21 mouse cellular contexts compared by ENCODE assay signal in genomic region chr2:69612716-69613115, GRCm38 (mm10). TPM values are rescaled to one million over a fixed set of nuclear protein-coding genes. Genes with fewer than 3 reads are reported as not detected.
A peak's percentile ranks its signal among the peaks of the same experiment; 100 is the strongest.
DNase-seq lines count a peak whose midpoint lies in the region; ATAC-seq and TF ChIP-seq lines count a peak whose summit lies in the region.
"Had no signal": no experiment of that assay in that cellular context is flagged by ENCODE, and none has a peak within 500 bp of the region (broad histone marks: within the 10 kb centered on the region; RNA-seq: fewer than 3 reads in every experiment).

No protein-coding gene starts in this region.

- no peaks in the 10 kb centered on the region for H3K36me3 ChIP-seq in kidney, embryonic 16.5 days (ENCODE audit: insufficient read depth, low read length)
- H3K36me3 ChIP-seq in E14TG2a.4 (ENCODE audit: insufficient read depth, low read length) (no peaks in the 10 kb centered on the region), ES-E14 (ENCODE audit: control insufficient read depth, insufficient read depth, low read length, poor library complexity, severe bottlenecking) (no peaks in the 10 kb centered on the region)
- H3K36me3 ChIP-seq in intestine, embryonic 14.5 days (ENCODE audit: control insufficient read depth, insufficient read depth, low read length), result no peaks in the 10 kb centered on the region
- no peaks in the 10 kb centered on the region for H3K36me3 ChIP-seq in neural tube, embryonic 15.5 days
- H3K36me3 ChIP-seq: forebrain, embryonic 15.5 days; hindbrain, embryonic 15.5 days; liver, embryonic 15.5 days; lung, embryonic 15.5 days had no signal

- WGBS in kidney, embryonic 16.5 days, result 50% methylated on average over 9 of the region's 9 CpGs
- 31% methylated on average over 9 of the region's 9 CpGs for WGBS in intestine, embryonic 14.5 days
- WGBS in cerebellum, adult 2 months, result 70% methylated on average over 9 of the region's 9 CpGs
- WGBS in neural tube, embryonic 15.5 days, result 59% methylated on average over 9 of the region's 9 CpGs

- ATAC-seq in kidney, embryonic 16.5 days (ENCODE audit: low FRiP score, low TSS enrichment), result 0 out of 2 replicates have a peak, but pooled peaks have one; percentile 17
- peak; percentile 40 for ATAC-seq in intestine, embryonic 14.5 days (replicated peaks; ENCODE audit: low FRiP score, low TSS enrichment, low read depth)
- ATAC-seq in neural tube, embryonic 15.5 days (ENCODE audit: low FRiP score), result no peak
- ATAC-seq: forebrain, embryonic 15.5 days had no signal

- H3K9ac ChIP-seq in kidney, embryonic 16.5 days (replicated peaks; ENCODE audit: low read length), result no peak overlapping the region
- peak overlapping the region; percentile 19; the same call in 1 of the 2 replicates for H3K9ac ChIP-seq in ES-E14 (ENCODE audit: insufficient read depth, low read depth, low read length, poor library complexity, severe bottlenecking)
- no peak overlapping the region for H3K9ac ChIP-seq in intestine, embryonic 14.5 days (ENCODE audit: low read length)
- no peak overlapping the region for H3K9ac ChIP-seq in neural tube, embryonic 15.5 days (replicated peaks)
- H3K9ac ChIP-seq: forebrain, embryonic 15.5 days; hindbrain, embryonic 15.5 days; liver, embryonic 15.5 days; lung, embryonic 15.5 days had no signal

- TF ChIP-seq POLR2A in cerebellum, adult 2 months (IDR thresholded peaks at IDR 0.05; ENCODE audit: borderline replicate concordance, insufficient read depth, low read length), result no peak

- H3K9me3 ChIP-seq in kidney, embryonic 16.5 days (ENCODE audit: low read length), result no peaks in the 10 kb centered on the region
- H3K9me3 ChIP-seq in E14TG2a.4 (ENCODE audit: low read length) (no peaks in the 10 kb centered on the region), ES-E14 (ENCODE audit: control insufficient read depth, insufficient read depth, low read depth, low read length) (no peaks in the 10 kb centered on the region)
- no peaks in the 10 kb centered on the region for H3K9me3 ChIP-seq in intestine, embryonic 14.5 days (ENCODE audit: control insufficient read depth, low read length)
- H3K9me3 ChIP-seq in neural tube, embryonic 15.5 days (replicated peaks), result no peaks in the 10 kb centered on the region
- H3K9me3 ChIP-seq: forebrain, embryonic 15.5 days; hindbrain, embryonic 15.5 days; liver, embryonic 15.5 days; lung, embryonic 15.5 days had no signal

- H3K4me3 ChIP-seq in kidney, embryonic 16.5 days (ENCODE audit: low read length), result no peak overlapping the region
- peak overlapping the region; percentile 43; the same call in 1 of the 2 replicates for H3K4me3 ChIP-seq in E14TG2a.4 (replicated peaks; ENCODE audit: low read length)
- peak overlapping the region in 1 of 2 experiments; percentile 19; a peak in 1 of 4 replicates for H3K4me3 ChIP-seq in ES-E14 (ENCODE audit: insufficient read depth in 1 of 2, low read depth in 1 of 2, low read length in 2 of 2, poor library complexity in 1 of 2, severe bottlenecking in 1 of 2)
- H3K4me3 ChIP-seq in intestine, embryonic 14.5 days (ENCODE audit: low read depth, low read length), result no peak overlapping the region
- H3K4me3 ChIP-seq in cerebellum, adult 2 months (replicated peaks; ENCODE audit: insufficient read depth, low read depth, low read length), result no peak overlapping the region
- no peak overlapping the region for H3K4me3 ChIP-seq in neural tube, embryonic 15.5 days (replicated peaks)
- H3K4me3 ChIP-seq: forebrain, embryonic 15.5 days; hindbrain, embryonic 15.5 days; liver, embryonic 15.5 days; lung, embryonic 15.5 days had no signal

- no peak for TF ChIP-seq CTCF in E14TG2a.4 (conservative IDR thresholded peaks at IDR 0.05; ENCODE audit: low read length)
- TF ChIP-seq CTCF in cerebellum, adult 2 months (IDR thresholded peaks at IDR 0.05; ENCODE audit: borderline replicate concordance, insufficient read depth, low read depth, low read length), result no peak

- no peak for DNase-seq in kidney, adult 11 months
- DNase-seq in ES-E14 (ENCODE audit: low read depth, low spot score), result no peak
- DNase-seq in intestine, embryonic 14.5 days (ENCODE audit: low spot score), result no peak
- no peak for DNase-seq in cerebellum, adult 2 months
- DNase-seq in cerebellum, postnatal 4 days (ENCODE audit: low spot score in 2 of 2), result no peak
- DNase-seq: B cell, adult 2 months; gastrocnemius, postnatal 25 days; heart, adult 18-20 months; kidney, adult 18-20 months; right cerebral cortex, postnatal 14 days; thymus, postnatal 14 days had no signal

- H3K4me2 ChIP-seq in kidney, embryonic 16.5 days (replicated peaks; ENCODE audit: low read depth, low read length), result peak overlapping the region; percentile 23; the same call in 1 of the 2 replicates
- no peak overlapping the region for H3K4me2 ChIP-seq in intestine, embryonic 14.5 days (ENCODE audit: low read length)
- H3K4me2 ChIP-seq in neural tube, embryonic 15.5 days, result no peak overlapping the region
- H3K4me2 ChIP-seq: forebrain, embryonic 15.5 days; hindbrain, embryonic 15.5 days; liver, embryonic 15.5 days; lung, embryonic 15.5 days had no signal

- H3K27ac ChIP-seq in kidney, embryonic 16.5 days (ENCODE audit: low read length), result peak overlapping the region; percentile 62; the same call in 1 of the 2 replicates
- no peak overlapping the region; the same call in 1 of the 2 replicates for H3K27ac ChIP-seq in ES-E14 (ENCODE audit: insufficient read depth, low read depth, low read length, poor library complexity, severe bottlenecking)
- H3K27ac ChIP-seq in intestine, embryonic 14.5 days (ENCODE audit: low read depth), result no peak overlapping the region
- no peak overlapping the region for H3K27ac ChIP-seq in cerebellum, adult 2 months (ENCODE audit: insufficient read depth, low read length)
- no peak overlapping the region for H3K27ac ChIP-seq in neural tube, embryonic 15.5 days (replicated peaks)
- H3K27ac ChIP-seq: forebrain, embryonic 15.5 days; hindbrain, embryonic 15.5 days; liver, embryonic 15.5 days; lung, embryonic 15.5 days had no signal

- H3K4me1 ChIP-seq in kidney, embryonic 16.5 days (ENCODE audit: insufficient read depth, low read length), result peaks cover 7% of the 10 kb centered on the region
- H3K4me1 ChIP-seq in E14TG2a.4 (replicated peaks; ENCODE audit: low read depth, low read length) (peaks cover 43% of the 10 kb centered on the region), ES-E14 (ENCODE audit: control insufficient read depth in 2 of 2, insufficient read depth in 2 of 2, low read length in 2 of 2, poor library complexity in 1 of 2) (peaks cover 4 to 22% of the 10 kb centered on the region in 2 experiments; a peak in 2 of 4 replicates)
- no peaks in the 10 kb centered on the region for H3K4me1 ChIP-seq in intestine, embryonic 14.5 days (replicated peaks; ENCODE audit: control insufficient read depth, insufficient read depth, low read length)
- H3K4me1 ChIP-seq in cerebellum, adult 2 months (ENCODE audit: control insufficient read depth, insufficient read depth, low read length), result no peaks in the 10 kb centered on the region
- peaks cover 4% of the 10 kb centered on the region; the same call in 1 of the 2 replicates for H3K4me1 ChIP-seq in neural tube, embryonic 15.5 days
- H3K4me1 ChIP-seq: liver, embryonic 15.5 days; lung, embryonic 15.5 days had no signal

- in situ Hi-C loops in ES-E14 (cut with MboI; ENCODE audit: low sequenced_read_pairs in 2 of 2, unreplicated experiment in 2 of 2), result no loop called here

- H3K27me3 ChIP-seq in kidney, embryonic 16.5 days (ENCODE audit: insufficient read depth, low read length), result no peaks in the 10 kb centered on the region
- peaks cover 8% of the 10 kb centered on the region; the same call in 1 of the 2 replicates for H3K27me3 ChIP-seq in E14TG2a.4 (ENCODE audit: insufficient read depth, low read length)
- no peaks in the 10 kb centered on the region for H3K27me3 ChIP-seq in intestine, embryonic 14.5 days (replicated peaks; ENCODE audit: control insufficient read depth, insufficient read depth, low read length)
- H3K27me3 ChIP-seq in cerebellum, adult 2 months (ENCODE audit: control insufficient read depth, insufficient read depth, low read length), result no peaks in the 10 kb centered on the region
- no peaks in the 10 kb centered on the region for H3K27me3 ChIP-seq in neural tube, embryonic 15.5 days (replicated peaks)
- H3K27me3 ChIP-seq: CH12.LX; forebrain, embryonic 15.5 days; hindbrain, embryonic 15.5 days; lung, embryonic 15.5 days had no signal

TF ChIP-seq in ES-E14, 5 proteins besides CTCF, POLR2A, EP300 and RAD21:
- no peak for TF ChIP-seq HCFC1 (IDR thresholded peaks at IDR 0.05; ENCODE audit: borderline replicate concordance, insufficient read depth, low read length)
- no peak for TF ChIP-seq ZNF384 (IDR thresholded peaks at IDR 0.05; ENCODE audit: low read depth, low read length)
- no peak for TF ChIP-seq ZC3H11A (IDR thresholded peaks at IDR 0.05; ENCODE audit: borderline replicate concordance, low read depth, low read length)
- no peak for TF ChIP-seq CHD2 (IDR thresholded peaks at IDR 0.05; ENCODE audit: low read depth, low read length)
- no peak for TF ChIP-seq MAFK (IDR thresholded peaks at IDR 0.05; ENCODE audit: insufficient read depth, low read depth, low read length)

RNA-seq across cellular contexts. Expression of gene Lrp2, which starts 26.9 kb away (rescaled TPM):
- polyA plus RNA-seq in kidney, embryonic 16.5 days (2015; fragmentation: Nextera tagmentation; extraction: Ambion mirVana), result 21.4 and 23.0 TPM in 2 replicates
- 103 and 124 TPM in 2 replicates for total RNA-seq in ES-E14 (2012; rRNA removed)
- polyA plus RNA-seq in intestine, embryonic 14.5 days (2014; fragmentation: Nextera tagmentation; extraction: Ambion mirVana), result 1.2 and 1.6 TPM in 2 replicates
- polyA plus RNA-seq in cerebellum, adult 2 months (2012; rRNA removed), result 0.08 and 0.11 TPM in 2 replicates
- 0.46 and 0.66 TPM in 2 replicates for polyA plus RNA-seq in neural tube, embryonic 15.5 days (2015; fragmentation: Nextera tagmentation; extraction: Ambion mirVana)
- total RNA-seq: gastrocnemius, postnatal 25 days; hematopoietic stem cell, adult 5-6 weeks; monocyte, adult 5-6 weeks had no signal

RNA-seq across cellular contexts. Expression of gene Bbs5, which starts 34.3 kb away (rescaled TPM):
- 16.1 and 19.9 TPM in 2 replicates for polyA plus RNA-seq in kidney, embryonic 16.5 days (2015; fragmentation: Nextera tagmentation; extraction: Ambion mirVana)
- total RNA-seq in ES-E14 (2012; rRNA removed), result 7.8 and 8.3 TPM in 2 replicates
- 9.1 and 17.8 TPM in 2 replicates for polyA plus RNA-seq in intestine, embryonic 14.5 days (2014; fragmentation: Nextera tagmentation; extraction: Ambion mirVana)
- polyA plus RNA-seq in cerebellum, adult 2 months (2012; rRNA removed), result 21.3 and 23.2 TPM in 2 replicates
- 23.9 and 26.0 TPM in 2 replicates for polyA plus RNA-seq in neural tube, embryonic 15.5 days (2015; fragmentation: Nextera tagmentation; extraction: Ambion mirVana)
- total RNA-seq: monocyte, adult 5-6 weeks had no signal

RNA-seq across cellular contexts. Expression of gene Klhl41, which starts 57.2 kb away (rescaled TPM):
- polyA plus RNA-seq in kidney, embryonic 16.5 days (2015; fragmentation: Nextera tagmentation; extraction: Ambion mirVana), result 0.86 and 1.1 TPM in 2 replicates
- 0.37 and 0.40 TPM in 2 replicates for total RNA-seq in ES-E14 (2012; rRNA removed)
- polyA plus RNA-seq in intestine, embryonic 14.5 days (2014; fragmentation: Nextera tagmentation; extraction: Ambion mirVana), result 0.11 and 0.16 TPM in 2 replicates
- polyA plus RNA-seq in cerebellum, adult 2 months (2012; rRNA removed), result 0.13 and 0.16 TPM in 2 replicates
- 2.1 and 2.2 TPM in 2 replicates for polyA plus RNA-seq in neural tube, embryonic 15.5 days (2015; fragmentation: Nextera tagmentation; extraction: Ambion mirVana)
- total RNA-seq: hematopoietic stem cell, adult 5-6 weeks; monocyte, adult 5-6 weeks had no signal
